Mouse (Mus musculus) adrenal gland, postnatal 0 days (tissue): ENCODE measurements around the gene Zfp287. TPM values are rescaled to one million over a fixed set of nuclear protein-coding genes. Genes with fewer than 3 reads are reported as not detected.

ENCODE experiments used
- polyA plus RNA-seq: library from polyadenylated mRNA; unstranded; fragments of >200 nt; fragmentation: Nextera tagmentation; extraction: Ambion mirVana; gene quantifications from 2 replicates; pipeline ENCODE4 v1.2.1, GENCODE M21; 2015

Zfp287 gene
- polyA plus RNA-seq = 5.1 and 5.4 TPM in 2 replicates

DNA sequence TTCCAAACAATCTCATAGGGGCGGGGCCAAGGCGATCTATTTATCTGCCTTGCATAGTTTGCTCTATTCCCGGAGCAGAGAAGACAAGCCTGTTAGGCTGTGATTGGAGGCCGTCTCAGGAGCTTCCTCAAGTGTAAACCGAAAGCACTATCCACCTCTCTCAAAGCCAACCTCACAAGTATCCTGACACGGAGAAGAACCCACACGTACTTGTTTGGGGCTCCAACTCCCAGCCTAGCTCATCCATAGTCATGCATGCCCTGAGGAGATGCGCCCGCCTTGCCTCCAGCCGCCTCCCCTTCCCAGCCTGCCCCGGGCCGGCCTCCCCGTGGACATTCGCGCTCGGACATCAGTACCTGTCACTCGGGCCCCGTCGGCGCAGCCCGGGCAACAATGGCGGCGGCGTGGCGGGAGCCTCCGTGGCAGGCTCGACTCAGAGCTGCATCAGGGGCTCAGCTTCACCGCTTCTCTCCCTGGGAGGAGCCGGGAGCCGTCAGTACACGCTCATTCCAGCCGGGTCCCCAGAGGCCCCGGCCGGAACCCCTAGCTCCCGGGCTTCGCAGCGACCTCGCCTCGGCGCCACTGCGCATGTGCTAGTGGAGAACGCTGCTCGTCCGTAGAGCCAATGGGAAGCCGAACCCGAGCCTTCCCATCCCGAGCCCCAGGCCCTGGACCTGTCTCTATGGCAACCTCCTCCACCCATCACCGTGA, at the start of gene Zfp287:
TSS of gene Zfp287 (minus strand) at position 595 of the 711 bp plus-strand sequence.

DNA sequence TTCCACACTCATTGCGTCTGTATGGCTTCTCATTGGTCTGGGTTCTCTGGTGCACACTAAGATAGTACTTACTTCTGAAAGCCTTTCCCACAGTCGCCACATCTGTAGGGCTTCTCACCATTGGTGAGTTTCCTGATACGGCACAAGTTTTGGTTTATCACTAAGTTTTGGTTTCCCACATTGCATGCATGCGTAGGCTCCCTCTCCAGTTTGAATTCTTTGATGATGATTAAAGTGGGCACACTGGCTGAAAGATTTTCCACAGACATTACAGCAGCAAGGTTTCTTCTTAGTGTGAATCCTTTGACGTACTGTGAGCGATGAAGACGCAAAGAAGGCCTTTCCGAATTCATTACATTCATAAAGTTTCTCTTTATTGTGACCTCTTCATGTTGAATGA, 21.1 kb upstream of the Zfp287 start, which contains the start of gene Gm10428:
TSS of gene Gm10428 (plus strand) at position 321 of the 400 bp plus-strand sequence.

Other genes starting within 250 kb of the Zfp287 start
- 34.5 and 40.8 TPM in 2 replicates for gene Cenpv, start 192.6 kb downstream of the Zfp287 start, polyA plus RNA-seq
- gene Ubb, start 180.7 kb downstream of the Zfp287 start, polyA plus RNA-seq = 3,210 and 3,227 TPM in 2 replicates
- gene Trpv2, start 157.4 kb downstream of the Zfp287 start, polyA plus RNA-seq = 4.6 and 7.4 TPM in 2 replicates
- 21.6 and 33.8 TPM in 2 replicates for gene Lrrc75a, start 83.4 kb downstream of the Zfp287 start, polyA plus RNA-seq
- gene Mmgt2, start 83.2 kb downstream of the Zfp287 start, polyA plus RNA-seq = 52.9 and 78.6 TPM in 2 replicates
- not detected in 2 replicates for gene Gm10428, start 21.2 kb upstream of the Zfp287 start, polyA plus RNA-seq
- gene Zfp286, start 57.6 kb upstream of the Zfp287 start, polyA plus RNA-seq = 10.7 and 15.0 TPM in 2 replicates
- gene Trim16, start 88.3 kb upstream of the Zfp287 start, polyA plus RNA-seq = 6.3 and 6.9 TPM in 2 replicates
- 0.57 and 0.65 TPM in 2 replicates for gene Fbxw10, start 115.2 kb upstream of the Zfp287 start, polyA plus RNA-seq
- 89.6 and 109 TPM in 2 replicates for gene Tvp23b, start 147.6 kb upstream of the Zfp287 start, polyA plus RNA-seq
- 0.51 and 0.60 TPM in 2 replicates for gene Cdrt4, start 219.3 kb upstream of the Zfp287 start, polyA plus RNA-seq